Mouse (Mus musculus): ENCODE data around the gene Gm28038. TPM values are rescaled to one million over a fixed set of nuclear protein-coding genes. Genes with fewer than 3 reads are reported as not detected.
A peak's percentile ranks its signal among the peaks of the same experiment; 100 is the strongest.

Gene Gm28038
- polyA plus RNA-seq, 1 experiment from 2014 or later = not detected

DNA sequence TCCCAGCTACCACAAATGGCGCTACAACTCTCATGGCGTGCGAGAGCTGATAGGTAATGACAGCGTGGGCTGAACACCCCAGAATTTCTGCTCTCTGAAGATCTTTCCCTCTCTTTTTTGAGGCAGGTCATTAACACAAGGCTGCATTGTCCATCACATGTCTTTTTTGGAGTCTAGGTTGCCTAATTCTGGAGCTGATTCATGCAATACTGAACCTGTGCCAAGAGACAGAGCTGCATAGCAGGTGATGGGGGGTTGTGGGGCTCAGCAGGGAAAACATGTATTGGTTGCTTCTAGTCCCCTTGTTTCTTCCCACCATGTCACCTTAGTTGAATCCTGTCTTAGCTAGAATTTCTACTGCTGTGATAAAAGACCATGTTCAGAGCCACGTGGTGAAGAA, 44.5 kb downstream of the Gm28038 start:
- Histone ChIP-seq H3K9ac (ENCODE audit: low read length) (no peak overlapping the region), H3K36me3 (ENCODE audit: control insufficient read depth, insufficient read depth, low read length) (peaks cover 22% of the 10 kb centered on the region), H3K4me2 (ENCODE audit: low read depth, low read length) (no peak overlapping the region), H3K27me3 (ENCODE audit: control insufficient read depth, insufficient read depth, low read length) (no peaks in the 10 kb centered on the region), H3K9me3 (replicated peaks; ENCODE audit: control insufficient read depth, low read length) (no peaks in the 10 kb centered on the region), H3K27ac (ENCODE audit: low read length) (no peak overlapping the region), H3K4me1 (ENCODE audit: control insufficient read depth, insufficient read depth, low read length) (no peaks in the 10 kb centered on the region), H3K4me3 (replicated peaks; ENCODE audit: low read length) (no peak overlapping the region)
- WGBS = 93% methylated on average over 5 of the region's 5 CpGs
- ATAC-seq (ENCODE audit: insufficient read depth, low FRiP score) = no peak

- no peak overlapping the region for H3K9ac ChIP-seq (ENCODE audit: low read length)
Measured at GRCm38 (mm10) chr2:30327276-30327675, 46.4 kb downstream of the Gm28038 start.

DNA sequence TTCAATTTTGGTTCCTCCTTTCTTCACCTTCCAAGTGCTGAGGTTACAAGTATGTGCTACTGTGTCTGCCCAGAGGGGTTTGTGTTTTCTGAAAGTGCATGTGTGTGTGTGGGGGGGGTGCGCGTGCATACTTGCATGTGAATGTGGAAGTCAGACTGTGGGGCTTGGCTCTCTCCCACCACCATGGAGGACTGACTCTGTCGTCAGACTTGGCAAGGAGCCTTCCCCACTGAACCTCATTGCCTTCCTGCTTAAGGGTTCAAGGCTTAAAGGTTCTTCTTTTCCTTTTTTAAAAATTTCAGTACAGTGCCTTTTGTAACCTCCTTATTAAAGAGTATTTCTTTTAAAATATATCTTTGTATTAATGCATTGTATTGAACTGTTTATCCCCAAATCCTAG, 47.9 kb downstream of the Gm28038 start:
- H3K36me3 ChIP-seq (ENCODE audit: control insufficient read depth, insufficient read depth, low read length) = peaks cover 32% of the 10 kb centered on the region
- no peak for ATAC-seq (ENCODE audit: insufficient read depth, low FRiP score)
- whole genome bisulfite sequencing = 83% methylated on average over 3 of the region's 3 CpGs

More at GRCm38 (mm10) chr2:30327276-30327675, 46.4 kb downstream of the Gm28038 start:
- Histone ChIP-seq H3K4me3 (replicated peaks; ENCODE audit: low read length) (no peak overlapping the region), H3K27ac (ENCODE audit: low read length) (no peak overlapping the region), H3K4me1 (ENCODE audit: control insufficient read depth, insufficient read depth, low read length) (no peaks in the 10 kb centered on the region), H3K36me3 (ENCODE audit: control insufficient read depth, insufficient read depth, low read length) (peaks cover 27% of the 10 kb centered on the region), H3K4me2 (ENCODE audit: low read depth, low read length) (no peak overlapping the region), H3K27me3 (ENCODE audit: control insufficient read depth, insufficient read depth, low read length) (no peaks in the 10 kb centered on the region), H3K9me3 (replicated peaks; ENCODE audit: control insufficient read depth, low read length) (no peaks in the 10 kb centered on the region)
- WGBS = 91% methylated on average over 7 of the region's 7 CpGs
- ATAC-seq (ENCODE audit: insufficient read depth, low FRiP score) = no peak

DNA sequence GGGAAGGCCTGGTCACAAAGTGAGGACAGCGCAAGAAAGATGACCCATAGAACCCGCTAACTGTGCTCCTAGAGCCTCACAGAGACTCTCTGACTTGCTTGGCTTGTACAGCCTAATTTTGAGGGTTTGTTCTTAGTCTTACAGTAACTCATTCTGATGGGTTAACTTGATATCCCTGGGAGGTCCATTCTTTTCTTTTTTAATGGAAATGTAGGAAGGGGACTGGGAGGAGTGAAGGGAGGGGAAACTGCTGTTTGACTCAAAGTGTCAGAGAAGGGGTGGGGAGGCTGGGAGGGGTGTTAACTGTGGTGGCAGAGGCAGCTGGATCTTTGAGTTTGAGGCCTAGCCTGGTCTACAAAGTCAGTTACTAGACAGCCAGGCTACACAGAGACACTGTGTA, 54.5 kb downstream of the Gm28038 start:
- Histone ChIP-seq H3K27ac (ENCODE audit: low read length) (no peak overlapping the region), H3K9ac (ENCODE audit: low read length) (no peak overlapping the region), H3K4me2 (ENCODE audit: low read depth, low read length) (no peak overlapping the region), H3K27me3 (ENCODE audit: control insufficient read depth, insufficient read depth, low read length) (no peaks in the 10 kb centered on the region), H3K36me3 (ENCODE audit: control insufficient read depth, insufficient read depth, low read length) (peaks cover 32% of the 10 kb centered on the region), H3K4me1 (ENCODE audit: control insufficient read depth, insufficient read depth, low read length) (no peaks in the 10 kb centered on the region), H3K4me3 (replicated peaks; ENCODE audit: low read length) (no peak overlapping the region), H3K9me3 (replicated peaks; ENCODE audit: control insufficient read depth, low read length) (no peaks in the 10 kb centered on the region)
- 98% methylated on average over 2 of the region's 2 CpGs for whole genome bisulfite sequencing
- ATAC-seq (ENCODE audit: insufficient read depth, low FRiP score) = no peak

More for the DNA sequence above, 47.9 kb downstream of the Gm28038 start:
- no peaks in the 10 kb centered on the region for H3K27me3 ChIP-seq (ENCODE audit: control insufficient read depth, insufficient read depth, low read length)
- H3K27ac ChIP-seq (ENCODE audit: low read length) = no peak overlapping the region
- no peak overlapping the region for H3K9ac ChIP-seq (ENCODE audit: low read length)
- H3K9me3 ChIP-seq (replicated peaks; ENCODE audit: control insufficient read depth, low read length) = no peaks in the 10 kb centered on the region
- no peak overlapping the region for H3K4me3 ChIP-seq (replicated peaks; ENCODE audit: low read length)
- H3K4me1 ChIP-seq (ENCODE audit: control insufficient read depth, insufficient read depth, low read length) = no peaks in the 10 kb centered on the region
- H3K4me2 ChIP-seq (ENCODE audit: low read depth, low read length) = no peak overlapping the region

GRCm38 (mm10) chr2:30336174-30336915, 55.5 kb downstream of the Gm28038 start:
- no peaks in the 10 kb centered on the region for H3K27me3 ChIP-seq (ENCODE audit: control insufficient read depth, insufficient read depth, low read length)
- H3K27ac ChIP-seq (ENCODE audit: low read length) = no peak overlapping the region
- no peak overlapping the region for H3K4me2 ChIP-seq (ENCODE audit: low read depth, low read length)
- 85% methylated on average over 16 of the region's 16 CpGs for WGBS
- ATAC-seq (ENCODE audit: insufficient read depth, low FRiP score) = no peak
- H3K9me3 ChIP-seq (replicated peaks; ENCODE audit: control insufficient read depth, low read length) = no peaks in the 10 kb centered on the region
- no peak overlapping the region for H3K9ac ChIP-seq (ENCODE audit: low read length)
- H3K4me3 ChIP-seq (replicated peaks; ENCODE audit: low read length) = no peak overlapping the region
- peaks cover 30% of the 10 kb centered on the region for H3K36me3 ChIP-seq (ENCODE audit: control insufficient read depth, insufficient read depth, low read length)
- no peaks in the 10 kb centered on the region for H3K4me1 ChIP-seq (ENCODE audit: control insufficient read depth, insufficient read depth, low read length)

DNA sequence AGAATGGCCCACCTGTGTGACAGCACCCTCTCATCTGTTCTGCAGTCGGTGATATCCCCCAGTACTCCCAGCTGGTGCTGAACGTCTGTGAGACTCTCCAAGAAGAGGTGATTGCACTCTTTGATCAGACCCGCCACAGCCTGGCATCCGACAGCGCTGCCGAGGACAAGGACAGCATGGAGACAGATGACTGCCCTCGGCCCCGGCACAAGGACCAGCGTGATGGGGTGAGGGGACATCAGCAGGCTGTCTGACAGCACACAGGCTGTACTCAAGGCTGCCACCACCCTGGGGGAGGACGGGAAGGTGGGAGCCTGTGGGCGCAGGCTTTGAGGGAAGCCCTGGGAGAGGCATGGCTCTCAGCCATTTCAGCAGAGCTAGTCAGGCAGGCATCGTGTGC, 56.3 kb downstream of the Gm28038 start:
- Histone ChIP-seq H3K27ac (ENCODE audit: low read length) (no peak overlapping the region), H3K4me1 (ENCODE audit: control insufficient read depth, insufficient read depth, low read length) (no peaks in the 10 kb centered on the region), H3K9me3 (replicated peaks; ENCODE audit: control insufficient read depth, low read length) (no peaks in the 10 kb centered on the region), H3K27me3 (ENCODE audit: control insufficient read depth, insufficient read depth, low read length) (no peaks in the 10 kb centered on the region), H3K9ac (ENCODE audit: low read length) (no peak overlapping the region), H3K4me3 (replicated peaks; ENCODE audit: low read length) (no peak overlapping the region), H3K4me2 (ENCODE audit: low read depth, low read length) (no peak overlapping the region), H3K36me3 (ENCODE audit: control insufficient read depth, insufficient read depth, low read length) (peaks cover 34% of the 10 kb centered on the region)
- WGBS = 81% methylated on average over 12 of the region's 12 CpGs
- no peak for ATAC-seq (ENCODE audit: insufficient read depth, low FRiP score)

GRCm38 (mm10) chr2:30342061-30342460, 61.2 kb downstream of the Gm28038 start:
- no peak for ATAC-seq (ENCODE audit: insufficient read depth, low FRiP score)

GRCm38 (mm10) chr2:30342544-30342943, 61.7 kb downstream of the Gm28038 start:
- WGBS = 91% methylated on average over 7 of the region's 7 CpGs
- Histone ChIP-seq H3K9me3 (replicated peaks; ENCODE audit: control insufficient read depth, low read length) (no peaks in the 10 kb centered on the region), H3K4me2 (ENCODE audit: low read depth, low read length) (no peak overlapping the region), H3K4me1 (ENCODE audit: control insufficient read depth, insufficient read depth, low read length) (no peaks in the 10 kb centered on the region), H3K4me3 (replicated peaks; ENCODE audit: low read length) (no peak overlapping the region), H3K27ac (ENCODE audit: low read length) (no peak overlapping the region), H3K27me3 (ENCODE audit: control insufficient read depth, insufficient read depth, low read length) (no peaks in the 10 kb centered on the region), H3K36me3 (ENCODE audit: control insufficient read depth, insufficient read depth, low read length) (peaks cover 19% of the 10 kb centered on the region), H3K9ac (ENCODE audit: low read length) (no peak overlapping the region)
- ATAC-seq (ENCODE audit: insufficient read depth, low FRiP score) = no peak

More at GRCm38 (mm10) chr2:30342061-30342460, 61.2 kb downstream of the Gm28038 start:
- Histone ChIP-seq H3K9ac (ENCODE audit: low read length) (no peak overlapping the region), H3K4me2 (ENCODE audit: low read depth, low read length) (no peak overlapping the region), H3K4me1 (ENCODE audit: control insufficient read depth, insufficient read depth, low read length) (no peaks in the 10 kb centered on the region), H3K27ac (ENCODE audit: low read length) (no peak overlapping the region), H3K4me3 (replicated peaks; ENCODE audit: low read length) (no peak overlapping the region), H3K9me3 (replicated peaks; ENCODE audit: control insufficient read depth, low read length) (no peaks in the 10 kb centered on the region), H3K36me3 (ENCODE audit: control insufficient read depth, insufficient read depth, low read length) (peaks cover 23% of the 10 kb centered on the region), H3K27me3 (ENCODE audit: control insufficient read depth, insufficient read depth, low read length) (no peaks in the 10 kb centered on the region)
- WGBS = 90% methylated on average over 3 of the region's 3 CpGs

- Histone ChIP-seq H3K27me3 (ENCODE audit: control insufficient read depth, insufficient read depth, low read length) (no peaks in the 10 kb centered on the region), H3K27ac (ENCODE audit: low read length) (peak overlapping the region; percentile 7; the same call in 1 of the 2 replicates), H3K9ac (ENCODE audit: low read length) (no peak overlapping the region), H3K4me2 (ENCODE audit: low read depth, low read length) (no peak overlapping the region), H3K9me3 (replicated peaks; ENCODE audit: control insufficient read depth, low read length) (no peaks in the 10 kb centered on the region), H3K36me3 (ENCODE audit: control insufficient read depth, insufficient read depth, low read length) (peaks cover 20% of the 10 kb centered on the region), H3K4me3 (replicated peaks; ENCODE audit: low read length) (no peak overlapping the region), H3K4me1 (ENCODE audit: control insufficient read depth, insufficient read depth, low read length) (no peaks in the 10 kb centered on the region)
- WGBS = 59% methylated on average over 14 of the region's 14 CpGs
- ATAC-seq (ENCODE audit: insufficient read depth, low FRiP score) = no peak
Measured at GRCm38 (mm10) chr2:30343601-30344137, 62.8 kb downstream of the Gm28038 start.
